Mouse (Mus musculus) adrenal gland (tissue): ENCODE results near the gene Pold3.

Experiments used
- intact Hi-C: fragments of 180-260 bp; cut with DNase I; formaldehyde crosslinking; loops from one replicate; pipeline ENCODE4 v1.15.1; 2025

Pold3 gene

GRCm38 (mm10) chr7:100034815-100035463 is 86.4 kb downstream of the Pold3 start:
- intact Hi-C loops = no loop called here

- intact Hi-C loops = no loop called here
Measured at GRCm38 (mm10) chr7:100033672-100034071, 87.7 kb downstream of the Pold3 start.
